Mouse (Mus musculus) megakaryocyte-erythroid progenitor cell, adult 5-6 weeks (primary cell): ENCODE results near the gene Tmco2. TPM values are rescaled to one million over a fixed set of nuclear protein-coding genes. Genes with fewer than 3 reads are reported as not detected.
A peak's percentile ranks its signal among the peaks of the same experiment; 100 is the strongest.

Experiments used
- ATAC-seq: replicated peaks from 2 replicates; pipeline ENCODE4 v1.8.0; 2016; ENCODE audit warnings: mild to moderate bottlenecking, inconsistent platforms; ENCODE audit not compliant: severe bottlenecking, poor library complexity, low FRiP score, low TSS enrichment
- total RNA-seq, 2 experiments: library from RNA; stranded (forward) in 1 of 2; stranded (reverse) in 1 of 2; fragments of 200-1000, 215-1000 nt in 1 of 2; fragments of >200 nt in 1 of 2; fragmentation: Nextera tagmentation in 1 of 2; gene quantifications; 2 replicates each; pipeline ENCODE4 v1.2.3; 2014 to 2017

The Tmco2 gene
- total RNA-seq (2014; fragmentation: Nextera tagmentation) (not detected in 2 replicates), total RNA-seq (2017) (not detected in 2 replicates)

- no peak for ATAC-seq
Observed at GRCm38 (mm10) chr4:121109126-121109525, at the start of gene Tmco2. TSS of gene Tmco2 (minus strand) at chr4:121109226.

GRCm38 (mm10) chr4:121103304-121103703, 5.7 kb downstream of the Tmco2 start:
- no peak for ATAC-seq

GRCm38 (mm10) chr4:121097650-121098378, 11.2 kb downstream of the Tmco2 start, which contains the start of gene Zmpste24:
TSS of gene Zmpste24 (minus strand) at chr4:121098241.
- peak; percentile 95 for ATAC-seq

GRCm38 (mm10) chr4:121090211-121090610, 18.8 kb downstream of the Tmco2 start:
- no peak for ATAC-seq

GRCm38 (mm10) chr4:121088696-121089095, 20.3 kb downstream of the Tmco2 start:
- no peak for ATAC-seq

- no peak for ATAC-seq
Observed at GRCm38 (mm10) chr4:121084506-121084905, 24.5 kb downstream of the Tmco2 start.

GRCm38 (mm10) chr4:121080395-121080794, 28.6 kb downstream of the Tmco2 start:
- no peak for ATAC-seq

- ATAC-seq = no peak
Observed at GRCm38 (mm10) chr4:121077915-121078646, 30.9 kb downstream of the Tmco2 start.

GRCm38 (mm10) chr4:121074250-121074649, 34.8 kb downstream of the Tmco2 start:
- no peak for ATAC-seq

GRCm38 (mm10) chr4:121065336-121065735, 43.7 kb downstream of the Tmco2 start:
- no peak for ATAC-seq

- ATAC-seq = peak; percentile 69
Observed at GRCm38 (mm10) chr4:121059218-121059617, 49.8 kb downstream of the Tmco2 start.

- no peak for ATAC-seq
Observed at GRCm38 (mm10) chr4:121057032-121057431, 52.0 kb downstream of the Tmco2 start.

GRCm38 (mm10) chr4:121056342-121056741, 52.7 kb downstream of the Tmco2 start:
- peak; percentile 45; the same call in 1 of the 2 replicates for ATAC-seq

Other genes starting within 250 kb of the Tmco2 start
- 6.9 and 13.5 TPM in 2 replicates for gene Exo5, start 184.2 kb downstream of the Tmco2 start, total RNA-seq (2014; fragmentation: Nextera tagmentation)
- 13.2 and 29.9 TPM in 2 replicates for gene Exo5, start 184.2 kb downstream of the Tmco2 start, total RNA-seq (2017)
- 3.1 and 9.1 TPM in 2 replicates for gene Zfp69, start 157.5 kb downstream of the Tmco2 start, total RNA-seq (2014; fragmentation: Nextera tagmentation)
- 2.3 and 7.8 TPM in 2 replicates for gene Zfp69, start 157.5 kb downstream of the Tmco2 start, total RNA-seq (2017)
- gene Smap2, start 92.0 kb downstream of the Tmco2 start, total RNA-seq (2014; fragmentation: Nextera tagmentation) = 157 and 168 TPM in 2 replicates
- 84.1 and 87.3 TPM in 2 replicates for gene Smap2, start 92.0 kb downstream of the Tmco2 start, total RNA-seq (2017)
- not detected in 2 replicates for gene Col9a2, start 69.8 kb downstream of the Tmco2 start, total RNA-seq (2014; fragmentation: Nextera tagmentation)
- not detected in 2 replicates for gene Col9a2, start 69.8 kb downstream of the Tmco2 start, total RNA-seq (2017)
- 33.5 and 34.1 TPM in 2 replicates for gene Zmpste24, start 11.0 kb downstream of the Tmco2 start, total RNA-seq (2014; fragmentation: Nextera tagmentation)
- gene Zmpste24, start 11.0 kb downstream of the Tmco2 start, total RNA-seq (2017) = 65.3 and 78.7 TPM in 2 replicates
- gene Rlf, start 105.9 kb upstream of the Tmco2 start, total RNA-seq (2014; fragmentation: Nextera tagmentation) = 28.6 and 29.1 TPM in 2 replicates
- gene Rlf, start 105.9 kb upstream of the Tmco2 start, total RNA-seq (2017) = 42.0 and 43.0 TPM in 2 replicates
- not detected in 2 replicates for gene Gm12888, start 215.7 kb upstream of the Tmco2 start, total RNA-seq (2014; fragmentation: Nextera tagmentation)
- gene Gm12888, start 215.7 kb upstream of the Tmco2 start, total RNA-seq (2017) = not detected in 2 replicates